Mouse (Mus musculus) embryo, embryonic 11.5 days (tissue): ENCODE results near the gene Nup214.

Experiments
- DNase-seq: peaks from one replicate; pipeline ENCODE4 v3.0.0-alpha.2; 2012; ENCODE audit warnings: low read depth, low spot score

The Nup214 gene

GRCm38 (mm10) chr2:32043836-32044235, 69.6 kb downstream of the Nup214 start:
- no peak for DNase-seq

DNA sequence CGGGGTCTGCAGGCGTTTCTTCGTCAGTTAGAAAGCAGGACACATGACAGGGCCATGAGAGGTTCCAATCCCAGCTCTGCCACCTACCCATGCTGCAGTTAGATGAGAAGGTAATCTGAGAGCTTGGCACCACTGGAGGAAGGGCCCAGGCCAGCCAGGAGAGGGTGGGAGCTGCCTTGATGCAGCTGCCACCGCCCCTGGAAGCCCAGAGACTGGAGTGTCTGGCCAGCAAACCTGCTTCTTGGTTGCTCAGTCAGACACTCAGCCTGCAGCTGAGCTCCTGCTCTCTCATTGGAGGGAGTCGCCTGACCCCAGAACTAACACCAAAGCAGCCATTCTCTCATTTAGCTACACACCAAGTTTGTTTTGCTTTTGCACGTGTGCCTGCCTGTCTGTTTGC, 71.1 kb downstream of the Nup214 start:
- DNase-seq, result no peak

DNA sequence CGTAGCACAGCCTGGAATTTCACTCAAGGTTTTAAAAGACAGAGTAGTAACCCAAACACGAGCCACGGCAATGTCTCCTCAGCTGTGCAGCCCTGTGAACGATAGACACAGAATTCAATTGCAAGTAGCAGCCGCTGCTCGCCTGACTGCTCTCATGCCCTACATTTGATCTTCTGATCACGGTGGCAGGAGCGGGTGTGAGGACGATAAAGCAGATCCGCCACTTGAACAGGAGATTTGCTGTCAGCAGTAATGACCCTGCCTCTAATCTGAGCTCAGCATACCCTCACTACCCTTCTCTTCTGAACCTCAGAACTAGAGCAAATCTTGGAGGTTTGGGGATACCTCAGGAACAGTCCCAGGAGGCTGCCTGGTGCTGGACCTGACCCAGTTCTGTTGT, 71.8 kb downstream of the Nup214 start:
- no peak for DNase-seq

DNA sequence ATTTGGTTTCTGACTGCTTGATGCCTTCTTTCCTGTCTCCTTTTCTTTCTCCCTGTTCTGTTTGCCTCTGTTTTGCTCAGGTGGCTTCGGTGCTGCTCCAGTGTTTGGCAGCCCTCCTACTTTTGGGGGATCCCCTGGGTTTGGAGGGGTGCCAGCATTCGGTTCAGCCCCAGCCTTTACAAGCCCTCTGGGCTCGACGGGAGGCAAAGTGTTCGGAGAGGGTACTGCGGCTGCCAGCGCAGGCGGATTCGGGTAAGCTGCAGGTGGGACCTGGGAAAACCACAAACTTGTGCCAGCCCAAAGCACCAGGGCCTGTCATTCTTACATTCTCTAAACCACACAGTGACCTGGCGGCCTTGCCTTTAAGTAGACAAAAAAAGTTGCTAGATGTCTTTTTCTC, 73.1 kb downstream of the Nup214 start:
- DNase-seq, result no peak

GRCm38 (mm10) chr2:32051791-32052190, 77.6 kb downstream of the Nup214 start:
- DNase-seq, result no peak

DNA sequence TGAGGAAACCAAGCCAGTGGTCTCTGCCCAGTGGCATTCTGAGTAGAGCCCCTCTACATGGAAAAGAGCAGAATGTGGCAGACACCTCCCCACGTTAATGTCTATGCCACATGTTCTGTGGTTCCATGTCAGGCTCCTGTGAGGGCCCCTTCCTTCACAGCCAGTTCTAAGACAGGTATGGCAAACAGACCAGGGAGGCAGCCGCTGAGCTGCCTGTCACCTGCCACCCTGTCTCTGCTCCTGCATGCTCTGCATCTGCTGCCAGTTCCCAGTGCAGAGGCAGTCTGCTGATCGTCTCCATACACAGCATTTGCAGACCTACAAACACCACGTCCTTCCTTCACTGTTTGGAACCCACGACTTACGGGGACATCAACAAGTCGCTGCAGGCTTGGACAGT, 78.2 kb downstream of the Nup214 start:
- no peak for DNase-seq

GRCm38 (mm10) chr2:32055357-32055965, 81.2 kb downstream of the Nup214 start:
- no peak for DNase-seq

DNA sequence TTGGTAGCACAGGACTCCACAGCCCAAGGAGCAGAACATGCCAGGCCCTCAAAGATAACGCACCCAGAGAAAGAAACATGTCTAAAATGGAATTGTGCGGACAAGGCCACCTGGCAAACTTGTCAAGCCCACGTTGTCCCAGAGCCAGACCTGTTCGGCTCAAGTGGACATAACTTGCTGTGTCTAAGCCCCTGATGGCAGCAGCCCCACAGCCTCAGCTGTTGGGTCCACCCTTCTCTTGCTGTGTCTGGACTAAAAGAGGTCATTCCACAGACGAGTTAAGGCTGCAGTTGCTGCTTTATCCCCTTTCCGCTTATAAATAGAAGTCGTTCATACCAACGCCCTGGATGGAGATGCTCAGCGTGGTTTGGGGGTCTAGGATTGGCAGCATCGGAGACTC, 82.3 kb downstream of the Nup214 start:
- DNase-seq, result no peak

GRCm38 (mm10) chr2:32057360-32057759, 83.1 kb downstream of the Nup214 start:
- DNase-seq, result no peak

DNA sequence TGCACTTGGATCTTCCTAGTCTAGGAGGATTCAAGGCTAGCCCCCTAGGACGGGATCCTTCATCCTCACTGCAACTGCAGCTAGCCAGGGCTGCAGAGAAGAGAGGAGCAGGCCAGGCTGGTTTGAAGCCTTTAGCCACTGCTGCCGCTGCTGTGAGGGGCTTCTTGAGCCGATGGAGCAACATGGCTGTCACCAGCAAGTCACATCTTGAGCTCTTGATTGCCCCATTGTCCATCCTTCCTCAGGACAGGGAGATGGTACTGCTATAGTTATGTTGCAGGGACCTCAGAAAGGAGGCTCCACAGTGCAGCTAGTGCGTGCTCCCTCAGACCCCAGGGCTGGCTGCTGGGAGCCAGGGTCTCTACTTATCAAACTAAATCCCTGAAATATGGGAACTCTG, 83.6 kb downstream of the Nup214 start:
- DNase-seq, result no peak

GRCm38 (mm10) chr2:32058241-32058640, 84.0 kb downstream of the Nup214 start:
- no peak for DNase-seq

- DNase-seq, result no peak
These were observed 84.5 kb downstream of the Nup214 start for GRCm38 (mm10) chr2:32058716-32059115.

- DNase-seq, result no peak
These were observed 85.4 kb downstream of the Nup214 start for GRCm38 (mm10) chr2:32059613-32060012.

DNA sequence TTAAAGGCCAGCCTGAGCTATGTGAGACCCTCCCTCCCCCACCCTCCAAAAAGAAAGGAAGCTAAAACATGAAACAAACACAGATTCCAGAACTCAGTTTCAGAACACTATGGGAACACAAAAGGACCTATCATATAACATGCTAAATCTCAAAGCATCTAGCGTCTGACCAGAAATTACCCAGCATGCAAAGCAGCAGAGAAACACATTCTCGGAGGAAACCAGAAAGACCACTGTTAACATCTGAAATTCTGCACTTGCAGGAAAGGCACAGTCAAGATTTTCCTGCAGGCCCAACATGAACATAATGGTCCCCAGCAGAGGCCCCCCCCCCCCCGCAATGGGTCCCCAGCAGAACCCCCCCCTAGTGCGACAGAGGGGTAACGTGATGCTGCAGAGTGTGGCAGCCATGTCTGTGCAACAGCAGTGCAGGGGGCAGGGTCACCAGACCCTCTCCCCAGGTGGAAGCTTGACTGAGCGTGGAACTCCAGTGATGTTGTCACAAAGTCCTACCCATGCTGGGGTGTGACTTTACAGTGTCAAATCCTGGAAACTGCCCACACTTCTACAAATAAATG, 86.1 kb downstream of the Nup214 start:
- DNase-seq, result no peak

DNA sequence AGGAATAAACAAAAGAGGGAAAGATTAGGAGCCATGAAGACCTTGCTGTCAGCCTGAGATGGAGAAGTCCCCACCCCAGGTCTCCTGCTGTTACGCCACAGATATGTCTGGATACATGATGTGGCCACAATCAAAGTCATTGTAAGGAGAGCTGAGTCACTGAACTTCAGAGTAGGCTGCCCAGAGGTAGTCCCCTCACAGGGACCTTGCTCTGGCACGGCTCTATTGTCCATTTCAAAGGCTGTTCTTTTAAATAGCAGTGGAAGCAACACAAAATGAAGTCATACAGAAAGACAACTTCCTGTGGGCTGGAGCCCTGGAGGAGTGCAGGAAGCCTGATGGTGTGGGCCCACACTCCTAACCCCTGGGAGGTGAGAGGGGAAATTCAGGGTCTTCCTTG, 87.0 kb downstream of the Nup214 start:
- DNase-seq, result no peak

GRCm38 (mm10) chr2:32061722-32062505, 87.7 kb downstream of the Nup214 start:
- no peak for DNase-seq

DNA sequence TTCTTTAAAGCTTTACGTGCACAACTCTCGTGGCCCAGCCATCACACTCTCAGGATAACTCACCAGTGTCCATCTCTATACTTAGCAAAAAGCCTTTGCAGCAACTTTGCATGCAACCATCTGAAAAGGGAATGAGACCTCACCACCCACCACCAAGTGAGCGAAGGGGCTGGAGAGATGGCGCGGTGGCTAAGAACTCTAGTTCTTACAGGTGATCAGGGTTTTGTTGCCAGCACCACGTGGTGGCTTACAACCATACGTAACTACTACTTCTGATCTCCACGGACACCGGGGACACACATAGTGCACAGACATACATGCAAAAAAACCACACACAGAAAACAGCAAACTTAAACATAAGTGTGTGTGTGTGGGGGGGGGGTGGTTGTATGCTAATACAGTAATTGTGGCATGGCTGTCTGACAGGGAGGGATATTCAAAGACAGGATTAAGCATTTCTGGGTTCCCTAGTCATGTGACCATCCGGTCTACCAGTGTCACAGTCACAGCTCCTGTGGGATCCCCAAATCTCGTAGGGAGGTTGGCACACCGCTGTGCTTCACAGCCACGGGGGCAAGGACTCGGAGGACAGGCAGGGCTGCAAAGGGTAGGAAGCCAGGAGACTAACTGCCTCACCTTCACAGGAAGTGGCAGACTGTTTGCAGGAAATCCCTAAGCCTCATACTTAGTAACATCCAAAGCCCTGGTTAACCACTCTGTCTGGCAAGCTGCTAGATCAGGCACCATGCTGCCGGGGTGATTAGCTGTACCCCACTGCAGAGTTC, 88.6 kb downstream of the Nup214 start:
- DNase-seq, result no peak

DNA sequence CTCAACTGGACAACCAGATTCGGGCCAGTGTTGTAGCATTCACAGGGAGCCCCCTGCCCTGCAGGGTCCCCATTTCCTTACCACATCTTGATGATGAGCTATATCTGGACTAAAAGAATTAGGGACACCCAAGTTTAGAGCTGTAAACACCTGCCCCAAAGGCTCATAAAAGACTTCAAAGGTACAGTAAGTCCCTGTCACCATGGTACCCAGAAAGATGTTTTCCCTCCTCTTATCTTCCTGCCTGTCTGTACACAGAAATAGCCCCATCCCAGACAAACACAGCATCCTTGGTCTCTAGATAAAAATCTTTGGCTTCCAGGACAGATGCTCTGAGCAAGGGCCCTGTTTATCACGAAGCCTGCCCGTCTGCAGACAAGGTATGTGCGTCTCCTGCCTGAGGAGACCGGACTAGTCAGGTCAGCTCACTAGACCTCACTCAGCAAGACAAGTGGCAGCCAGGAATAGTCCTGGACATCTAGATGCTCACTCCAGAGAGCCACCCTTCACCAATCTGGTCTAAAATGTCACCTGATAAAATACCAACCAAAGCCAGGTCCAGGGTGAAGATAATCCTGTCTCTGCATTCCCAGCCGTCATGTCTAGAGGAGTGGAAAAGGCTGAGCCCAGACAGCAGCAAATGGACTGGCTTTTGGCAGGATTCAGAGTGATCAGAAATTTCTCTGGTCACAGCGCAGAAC, 89.4 kb downstream of the Nup214 start:
- DNase-seq, result no peak

- no peak for DNase-seq
These were observed 90.7 kb downstream of the Nup214 start for GRCm38 (mm10) chr2:32064913-32065312.

DNA sequence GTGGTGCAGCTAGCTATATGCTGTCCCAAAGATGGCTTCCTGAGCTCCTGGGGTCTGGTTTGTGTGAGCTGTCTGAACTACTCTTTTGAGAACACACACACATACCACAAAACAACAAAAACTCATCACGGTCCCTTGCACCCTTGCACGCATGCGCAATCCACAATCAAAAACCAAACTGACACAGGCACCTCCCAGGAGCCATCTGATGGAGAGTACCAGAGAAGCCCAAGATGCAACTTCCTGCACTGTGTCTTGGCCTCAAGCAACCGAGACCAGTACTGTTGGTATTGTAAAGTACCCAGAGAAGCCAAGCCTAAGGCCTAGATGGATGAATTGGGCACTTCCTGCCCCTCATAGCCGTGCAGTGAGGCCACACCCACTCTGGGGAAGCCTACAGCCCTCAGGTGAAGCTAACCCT, 91.1 kb downstream of the Nup214 start:
- DNase-seq, result no peak

DNA sequence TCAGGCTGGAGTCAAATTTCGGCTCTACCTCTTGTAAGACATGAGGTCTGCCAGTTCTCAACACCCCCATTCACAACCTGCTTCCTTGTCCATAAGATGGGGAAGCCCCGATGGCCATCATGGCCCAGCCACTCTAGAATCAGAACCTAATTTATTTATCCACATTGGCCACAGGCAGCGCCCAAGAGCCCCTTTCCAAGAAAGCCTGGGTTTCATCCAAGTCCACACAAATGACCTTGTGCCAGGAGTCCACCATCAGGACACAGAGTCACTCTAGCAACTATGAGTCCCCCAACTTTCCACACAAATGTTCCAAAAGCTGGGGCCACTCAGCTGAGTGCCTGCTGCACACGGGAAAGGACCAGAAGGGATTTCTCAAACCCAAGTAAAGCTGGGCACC, 91.8 kb downstream of the Nup214 start:
- no peak for DNase-seq
